Mouse (Mus musculus): ENCODE measurements around the gene Rubcn. TPM values are rescaled to one million over a fixed set of nuclear protein-coding genes. Genes with fewer than 3 reads are reported as not detected.

Gene Rubcn
- polyA plus RNA-seq, 1 experiment = 22.1 TPM

- peaks cover 61% of the 10 kb centered on the region for H3K79me3 ChIP-seq (ENCODE audit: low read depth)
- H3K4me3 ChIP-seq (ENCODE audit: insufficient read depth, poor library complexity, severe bottlenecking) = no peak overlapping the region
- no peaks in the 10 kb centered on the region for H3K27me3 ChIP-seq (ENCODE audit: control insufficient read depth, insufficient read depth, insufficient read length)
- peaks cover 12% of the 10 kb centered on the region for H3K36me3 ChIP-seq (ENCODE audit: control insufficient read depth, insufficient read depth)
- H3ac ChIP-seq (ENCODE audit: control insufficient read depth, insufficient read length, low read depth) = no peak overlapping the region
- no peak for TF ChIP-seq USF1 (IDR thresholded peaks at IDR 0.05; ENCODE audit: low read depth)
- TF ChIP-seq CEBPB (IDR thresholded peaks at IDR 0.05; ENCODE audit: low read depth) = no peak
- no peak for TF ChIP-seq FOSL1 (IDR thresholded peaks at IDR 0.05; ENCODE audit: insufficient read depth, low read length, poor library complexity, severe bottlenecking)
- TF ChIP-seq MAX (IDR thresholded peaks at IDR 0.05) = no peak
- no peak for TF ChIP-seq MYOG (IDR thresholded peaks at IDR 0.05; ENCODE audit: control insufficient read depth, extremely low read depth, insufficient read length)
- no peak for TF ChIP-seq CTCF (IDR thresholded peaks at IDR 0.05; ENCODE audit: control insufficient read depth, insufficient read depth, insufficient read length)
- no peak for TF ChIP-seq MYOD1 (IDR thresholded peaks at IDR 0.05; ENCODE audit: control insufficient read depth, insufficient read length, low read depth)
- H3K79me2 ChIP-seq (ENCODE audit: control insufficient read depth, insufficient read depth) = peaks cover 79% of the 10 kb centered on the region
Measured at GRCm38 (mm10) chr16:32865401-32865800, 12.2 kb downstream of the Rubcn start.

DNA sequence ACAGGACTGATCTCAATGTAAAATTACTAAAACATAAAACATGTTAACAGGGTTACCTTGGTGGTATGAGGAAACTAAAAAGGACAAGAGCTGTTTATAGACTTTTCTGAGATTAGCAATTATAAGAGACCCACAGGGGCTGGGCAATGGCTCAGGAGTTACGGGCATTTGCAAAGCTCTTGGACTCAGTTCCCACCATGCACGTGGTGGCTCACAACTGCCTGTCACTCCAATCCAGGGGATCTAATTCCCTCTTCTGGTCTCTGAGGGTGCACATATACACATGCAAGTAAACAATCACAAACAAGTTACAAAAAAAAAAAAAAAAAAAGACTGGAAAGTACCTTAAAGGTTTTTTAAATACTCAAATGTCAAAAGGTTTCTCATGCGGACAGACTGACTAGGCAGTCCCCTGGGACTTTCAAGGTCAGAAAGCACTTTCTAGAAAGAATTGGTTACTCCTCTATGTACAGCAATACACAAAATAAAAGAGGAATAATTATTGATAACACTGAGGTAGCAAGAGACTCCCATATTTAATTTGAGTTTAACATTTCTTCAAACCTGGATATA, 15.7 kb downstream of the Rubcn start:
- H3K79me3 ChIP-seq (ENCODE audit: low read depth) = peaks cover 58% of the 10 kb centered on the region
- H3ac ChIP-seq (ENCODE audit: control insufficient read depth, insufficient read length, low read depth) = no peak overlapping the region
- peaks cover 12% of the 10 kb centered on the region for H3K36me3 ChIP-seq (ENCODE audit: control insufficient read depth, insufficient read depth)
- TF ChIP-seq MYOD1 (IDR thresholded peaks at IDR 0.05; ENCODE audit: control insufficient read depth, insufficient read length, low read depth) = no peak
- no peak for TF ChIP-seq MAX (IDR thresholded peaks at IDR 0.05)
- no peak for TF ChIP-seq FOSL1 (IDR thresholded peaks at IDR 0.05; ENCODE audit: insufficient read depth, low read length, poor library complexity, severe bottlenecking)
- no peak for TF ChIP-seq CEBPB (IDR thresholded peaks at IDR 0.05; ENCODE audit: low read depth)
- H3K79me2 ChIP-seq (ENCODE audit: control insufficient read depth, insufficient read depth) = peaks cover 87% of the 10 kb centered on the region
- H3K4me3 ChIP-seq (ENCODE audit: insufficient read depth, poor library complexity, severe bottlenecking) = no peak overlapping the region
- no peaks in the 10 kb centered on the region for H3K27me3 ChIP-seq (ENCODE audit: control insufficient read depth, insufficient read depth, insufficient read length)

DNA sequence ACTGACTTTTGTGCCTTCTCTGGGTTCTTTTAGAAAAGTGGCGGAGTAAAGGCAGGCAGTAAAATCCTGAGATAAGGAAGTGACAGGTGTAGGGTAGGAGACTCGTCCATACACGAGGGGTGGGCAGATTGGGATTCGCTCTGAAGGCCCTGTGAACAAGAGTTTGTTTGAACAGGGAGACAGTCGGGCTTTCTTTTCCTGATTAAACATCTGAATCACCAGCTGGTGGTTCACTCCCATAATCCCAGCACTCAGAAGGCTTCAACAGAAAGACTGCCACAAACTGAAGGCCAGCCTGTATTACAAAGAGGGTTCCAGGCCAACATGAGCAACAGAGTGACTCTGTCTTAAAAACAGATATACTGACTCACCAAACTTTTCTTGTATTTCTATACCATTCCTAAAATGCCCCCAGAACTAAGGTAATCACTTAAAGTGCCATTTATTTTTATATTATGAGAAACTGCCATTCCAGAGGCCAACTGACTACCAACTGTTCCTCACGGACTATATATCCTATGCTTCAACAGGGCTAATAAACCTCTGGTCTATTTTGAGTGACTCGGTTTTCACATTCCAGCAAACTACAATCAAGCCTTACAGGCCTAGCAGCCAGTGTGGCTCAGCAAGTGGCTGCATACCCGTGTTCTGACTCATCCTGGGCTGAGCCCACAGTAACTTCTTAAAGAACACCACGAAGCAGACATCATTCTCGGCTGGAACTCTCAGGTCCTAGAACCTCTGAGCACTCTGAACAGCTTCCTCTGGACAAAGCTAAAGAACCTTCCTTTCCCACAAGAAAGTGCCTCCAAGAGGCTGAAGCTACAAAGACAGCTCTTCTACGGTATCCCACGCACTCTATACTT, 18.6 kb downstream of the Rubcn start:
- Histone ChIP-seq H3K36me3 (ENCODE audit: control insufficient read depth, insufficient read depth) (peaks cover 23% of the 10 kb centered on the region), H3K79me3 (ENCODE audit: low read depth) (peaks cover 40% of the 10 kb centered on the region), H3K4me3 (ENCODE audit: insufficient read depth, poor library complexity, severe bottlenecking) (no peak overlapping the region), H3ac (ENCODE audit: control insufficient read depth, insufficient read length, low read depth) (no peak overlapping the region), H3K27me3 (ENCODE audit: control insufficient read depth, insufficient read depth, insufficient read length) (no peaks in the 10 kb centered on the region), H3K79me2 (ENCODE audit: control insufficient read depth, insufficient read depth) (peaks cover 84% of the 10 kb centered on the region)
- TF ChIP-seq MAX (IDR thresholded peaks at IDR 0.05) (peak; percentile 24), CEBPB (IDR thresholded peaks at IDR 0.05; ENCODE audit: low read depth) (no peak), FOSL1 (IDR thresholded peaks at IDR 0.05; ENCODE audit: insufficient read depth, low read length, poor library complexity, severe bottlenecking) (peak; percentile 94), CTCF (IDR thresholded peaks at IDR 0.05; ENCODE audit: control insufficient read depth, insufficient read depth, insufficient read length) (no peak)

- TF ChIP-seq CEBPB (IDR thresholded peaks at IDR 0.05; ENCODE audit: low read depth) = peak; percentile 27
- no peak for TF ChIP-seq CTCF (IDR thresholded peaks at IDR 0.05; ENCODE audit: control insufficient read depth, insufficient read depth, insufficient read length)
- TF ChIP-seq FOSL1 (IDR thresholded peaks at IDR 0.05; ENCODE audit: insufficient read depth, low read length, poor library complexity, severe bottlenecking) = no peak
- Histone ChIP-seq H3K79me2 (ENCODE audit: control insufficient read depth, insufficient read depth) (peaks cover 77% of the 10 kb centered on the region), H3ac (ENCODE audit: control insufficient read depth, insufficient read length, low read depth) (no peak overlapping the region), H3K36me3 (ENCODE audit: control insufficient read depth, insufficient read depth) (peaks cover 21% of the 10 kb centered on the region), H3K27me3 (ENCODE audit: control insufficient read depth, insufficient read depth, insufficient read length) (no peaks in the 10 kb centered on the region), H3K79me3 (ENCODE audit: low read depth) (peaks cover 33% of the 10 kb centered on the region), H3K4me3 (ENCODE audit: insufficient read depth, poor library complexity, severe bottlenecking) (no peak overlapping the region)
Measured at GRCm38 (mm10) chr16:32858356-32858755, 19.2 kb downstream of the Rubcn start.

DNA sequence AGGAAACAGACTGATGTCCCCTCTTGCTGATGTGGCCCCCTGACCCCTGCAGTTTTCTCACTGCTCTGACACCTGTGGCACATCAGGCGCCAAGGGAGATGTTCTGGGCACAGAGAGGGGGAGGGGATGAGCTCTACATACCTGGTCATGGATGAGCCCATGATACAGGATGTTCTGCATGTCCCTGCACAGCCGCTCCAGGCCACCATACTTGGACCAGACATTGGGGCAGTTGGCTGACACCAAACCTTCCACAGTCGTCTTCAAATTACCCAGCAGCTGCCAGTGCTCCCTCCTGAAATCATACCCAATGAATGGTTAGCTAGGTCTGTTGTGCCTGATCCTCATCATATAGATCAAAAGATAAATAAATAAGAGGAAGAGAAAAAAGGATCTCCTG, 20.8 kb downstream of the Rubcn start:
- peaks cover 21% of the 10 kb centered on the region for H3K36me3 ChIP-seq (ENCODE audit: control insufficient read depth, insufficient read depth)
- peaks cover 26% of the 10 kb centered on the region for H3K79me3 ChIP-seq (ENCODE audit: low read depth)
- no peaks in the 10 kb centered on the region for H3K27me3 ChIP-seq (ENCODE audit: control insufficient read depth, insufficient read depth, insufficient read length)
- H3K4me3 ChIP-seq (ENCODE audit: insufficient read depth, poor library complexity, severe bottlenecking) = no peak overlapping the region
- TF ChIP-seq CTCF (IDR thresholded peaks at IDR 0.05; ENCODE audit: control insufficient read depth, insufficient read depth, insufficient read length) = no peak
- no peak for TF ChIP-seq FOSL1 (IDR thresholded peaks at IDR 0.05; ENCODE audit: insufficient read depth, low read length, poor library complexity, severe bottlenecking)
- TF ChIP-seq MYOG (IDR thresholded peaks at IDR 0.05; ENCODE audit: control insufficient read depth, extremely low read depth, insufficient read length) = no peak
- no peak for TF ChIP-seq MYOD1 (IDR thresholded peaks at IDR 0.05; ENCODE audit: control insufficient read depth, insufficient read length, low read depth)
- no peak for TF ChIP-seq MAX (IDR thresholded peaks at IDR 0.05)
- TF ChIP-seq USF1 (IDR thresholded peaks at IDR 0.05; ENCODE audit: low read depth) = no peak
- TF ChIP-seq CEBPB (IDR thresholded peaks at IDR 0.05; ENCODE audit: low read depth) = no peak
- peaks cover 61% of the 10 kb centered on the region for H3K79me2 ChIP-seq (ENCODE audit: control insufficient read depth, insufficient read depth)
- no peak overlapping the region for H3ac ChIP-seq (ENCODE audit: control insufficient read depth, insufficient read length, low read depth)
